Mouse (Mus musculus) ovary, postnatal 14 days (tissue): ENCODE measurements around the gene Lrrc75b.
"Not testable (repeated sequence)": the region's sequence is repeated elsewhere in the genome, so short reads cannot be mapped to it uniquely, and the experiment has no call there.

ENCODE experiments used
- DNase-seq: peaks from one replicate; pipeline ENCODE4 v3.0.0; 2022; ENCODE audit warnings: low spot score

The Lrrc75b gene

DNA sequence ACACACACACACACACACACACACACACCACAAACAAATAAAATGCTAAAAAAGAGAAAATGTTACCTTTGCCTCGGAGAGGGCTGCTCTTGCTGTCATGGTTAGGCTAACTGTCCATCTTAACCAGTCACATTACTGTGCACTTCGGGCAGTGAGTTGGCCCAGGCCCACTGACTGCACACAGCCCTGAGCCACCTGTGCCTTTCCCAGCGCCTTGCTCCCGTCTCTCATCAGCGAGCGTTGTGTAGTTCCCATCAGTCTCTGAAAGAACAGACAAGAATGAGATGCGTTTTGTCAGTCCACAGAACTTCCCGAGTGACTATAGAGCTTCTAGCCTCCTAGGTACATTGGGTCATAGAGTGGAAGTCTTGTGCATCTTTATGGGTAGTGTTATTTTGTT lies 25.9 kb downstream of the Lrrc75b start:
- DNase-seq, result no peak

DNA sequence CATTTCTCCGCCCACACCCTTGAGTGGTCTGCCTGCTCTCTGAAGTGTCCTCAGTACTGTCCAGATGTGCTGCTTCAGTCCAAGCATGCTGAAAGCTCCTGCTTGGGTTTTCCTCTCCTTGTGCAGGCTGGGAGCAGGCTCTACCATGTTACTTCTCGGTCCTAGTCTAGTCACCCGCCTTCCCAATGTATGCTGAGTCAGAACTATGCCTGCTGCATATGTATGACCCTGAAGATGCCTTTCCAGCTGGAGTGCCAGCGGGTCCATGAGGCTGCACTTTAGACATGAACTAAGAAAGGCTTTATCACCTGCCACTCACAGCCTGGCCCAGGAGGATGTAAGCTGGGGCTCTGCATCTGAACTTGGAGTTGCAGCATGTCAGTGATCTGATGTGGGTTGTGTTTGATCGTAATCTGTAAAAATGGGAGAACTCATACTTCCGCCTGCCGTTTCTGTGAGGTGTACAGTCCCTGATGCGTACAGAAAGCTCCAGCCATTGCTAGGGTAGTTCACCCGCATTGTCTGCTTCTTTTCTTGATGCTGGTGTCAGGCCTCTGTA lies 28.5 kb downstream of the Lrrc75b start:
- no peak for DNase-seq

- no peak for DNase-seq
These were observed 29.8 kb downstream of the Lrrc75b start for GRCm38 (mm10) chr10:75530322-75530721.

DNA sequence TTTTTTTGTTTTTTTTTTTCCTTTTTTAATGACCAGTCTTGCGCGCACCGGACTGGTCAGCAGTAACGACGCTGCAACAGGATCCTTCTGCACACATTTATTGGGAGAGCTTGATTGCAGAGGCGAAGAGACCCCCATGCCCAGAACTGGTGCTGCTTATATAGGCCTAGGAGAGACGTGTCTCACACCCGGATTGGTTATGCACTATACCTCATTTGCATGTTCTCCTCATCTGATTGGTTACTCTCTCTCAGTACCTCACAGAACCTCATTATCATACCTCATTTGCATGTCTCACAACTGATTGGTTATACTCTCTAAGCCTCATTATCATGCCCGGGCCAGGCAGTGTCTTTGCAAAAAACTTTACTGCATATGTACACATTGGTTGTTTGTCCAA lies 34.7 kb downstream of the Lrrc75b start:
- DNase-seq, result not testable (repeated sequence)

GRCm38 (mm10) chr10:75521643-75522042 lies 38.5 kb downstream of the Lrrc75b start:
- no peak for DNase-seq

GRCm38 (mm10) chr10:75520581-75520980 lies 39.5 kb downstream of the Lrrc75b start:
- DNase-seq, result no peak

- peak; percentile 97 for DNase-seq
These were observed 42.4 kb downstream of the Lrrc75b start, which contains the start of gene Gucd1 for GRCm38 (mm10) chr10:75517758-75518143. Gene Gucd1, minus strand, starts transcription at chr10:75517972.

DNA sequence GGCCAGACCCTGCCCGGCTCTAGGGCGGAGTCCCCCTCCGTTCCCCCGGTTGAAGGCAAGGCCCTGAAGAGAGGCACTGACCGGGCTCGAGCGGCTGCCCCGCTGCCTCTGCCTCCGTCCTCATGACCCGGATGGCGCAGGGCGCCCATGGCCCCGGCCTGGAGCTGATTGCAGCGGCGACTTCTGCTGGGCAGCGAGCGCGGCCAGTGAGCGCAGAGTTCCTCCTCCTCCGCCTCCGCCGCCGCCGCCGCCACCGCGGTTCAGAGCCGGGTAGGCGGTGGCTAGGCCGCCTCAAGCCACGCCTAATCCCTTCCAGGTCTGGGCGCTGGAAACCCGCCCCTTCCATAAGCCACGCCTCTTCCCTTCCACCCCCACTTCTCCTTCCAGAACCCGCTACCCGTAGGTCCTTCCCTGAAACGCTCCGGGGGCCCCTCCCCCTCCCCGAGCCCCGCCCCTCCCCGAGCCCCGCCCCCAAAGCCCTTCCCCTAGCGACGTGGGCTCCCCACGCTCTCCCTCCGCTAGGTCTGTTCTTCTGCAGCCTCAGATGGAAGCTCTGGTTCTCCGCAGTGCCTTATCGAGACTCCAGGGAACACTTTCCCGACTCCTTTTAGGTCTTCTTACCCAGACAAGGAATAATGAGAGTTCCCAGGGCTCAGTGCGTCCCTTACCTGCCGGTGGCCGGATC lies 42.9 kb downstream of the Lrrc75b start, which contains the start of gene Snrpd3:
Snrpd3 (plus strand) TSS at position 479 of the 685 bp plus-strand sequence.
- peak; percentile 80 for DNase-seq

GRCm38 (mm10) chr10:75516724-75517072 lies 43.4 kb downstream of the Lrrc75b start:
- DNase-seq, result no peak

- no peak for DNase-seq
These were observed 43.9 kb downstream of the Lrrc75b start for GRCm38 (mm10) chr10:75516038-75516723.

DNA sequence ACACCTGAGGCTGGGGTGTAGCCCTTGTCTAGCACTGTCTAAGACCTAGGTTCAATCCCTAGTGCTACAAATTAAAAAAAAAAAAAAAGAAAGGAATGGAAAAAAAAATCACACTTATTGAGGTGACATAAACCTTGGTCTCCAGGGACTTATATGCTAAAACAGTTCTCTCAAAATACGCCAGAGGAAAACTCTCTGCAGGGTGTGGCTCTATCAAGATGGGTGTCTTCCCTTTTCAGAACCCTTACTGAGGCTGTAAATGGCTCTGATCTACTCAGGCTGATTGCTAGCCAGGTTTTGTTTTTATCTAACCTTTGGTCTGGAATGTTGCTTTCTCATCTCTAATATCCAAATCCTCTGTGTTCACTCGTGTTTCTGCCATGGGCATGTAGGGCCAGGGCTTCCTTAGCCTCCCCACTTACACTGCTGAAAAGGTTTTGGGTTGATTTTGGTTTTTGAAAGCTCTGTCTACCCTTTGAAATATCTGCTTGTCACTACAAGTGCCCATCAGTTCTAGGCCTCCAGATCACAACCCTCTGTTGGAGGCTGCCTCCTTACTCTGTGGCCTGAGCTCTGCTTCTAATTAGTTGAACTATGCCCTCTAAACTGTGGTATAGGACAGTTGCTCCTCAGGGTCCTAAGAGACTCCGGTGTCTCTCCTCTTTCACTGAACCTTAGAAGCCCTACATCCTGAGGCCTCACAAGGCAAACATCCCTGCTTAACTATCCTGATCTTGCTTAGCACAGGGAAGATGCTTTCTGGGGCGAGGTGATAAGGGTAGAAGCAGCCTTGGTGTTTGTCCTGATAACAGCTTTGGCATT lies 44.7 kb downstream of the Lrrc75b start:
- DNase-seq, result no peak

DNA sequence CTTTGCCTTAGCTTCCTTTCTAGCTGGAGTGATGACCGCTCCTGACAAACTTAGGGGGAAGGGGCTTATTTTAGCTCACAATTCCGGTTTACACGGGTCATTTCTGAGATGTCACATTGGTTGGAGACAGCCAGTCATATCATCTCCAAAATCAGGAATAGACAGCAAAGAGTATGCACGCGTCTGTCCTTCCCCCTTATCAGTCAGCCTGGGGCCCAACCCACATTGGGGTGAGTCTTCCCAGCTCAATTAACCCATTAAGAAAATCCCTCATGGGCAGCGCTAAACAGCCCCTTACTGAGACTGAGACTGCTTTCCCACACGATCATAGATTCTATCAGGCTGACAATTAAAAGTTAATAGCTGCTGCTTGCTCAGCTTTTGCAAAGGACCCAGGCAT lies 45.8 kb downstream of the Lrrc75b start:
- DNase-seq, result no peak

DNA sequence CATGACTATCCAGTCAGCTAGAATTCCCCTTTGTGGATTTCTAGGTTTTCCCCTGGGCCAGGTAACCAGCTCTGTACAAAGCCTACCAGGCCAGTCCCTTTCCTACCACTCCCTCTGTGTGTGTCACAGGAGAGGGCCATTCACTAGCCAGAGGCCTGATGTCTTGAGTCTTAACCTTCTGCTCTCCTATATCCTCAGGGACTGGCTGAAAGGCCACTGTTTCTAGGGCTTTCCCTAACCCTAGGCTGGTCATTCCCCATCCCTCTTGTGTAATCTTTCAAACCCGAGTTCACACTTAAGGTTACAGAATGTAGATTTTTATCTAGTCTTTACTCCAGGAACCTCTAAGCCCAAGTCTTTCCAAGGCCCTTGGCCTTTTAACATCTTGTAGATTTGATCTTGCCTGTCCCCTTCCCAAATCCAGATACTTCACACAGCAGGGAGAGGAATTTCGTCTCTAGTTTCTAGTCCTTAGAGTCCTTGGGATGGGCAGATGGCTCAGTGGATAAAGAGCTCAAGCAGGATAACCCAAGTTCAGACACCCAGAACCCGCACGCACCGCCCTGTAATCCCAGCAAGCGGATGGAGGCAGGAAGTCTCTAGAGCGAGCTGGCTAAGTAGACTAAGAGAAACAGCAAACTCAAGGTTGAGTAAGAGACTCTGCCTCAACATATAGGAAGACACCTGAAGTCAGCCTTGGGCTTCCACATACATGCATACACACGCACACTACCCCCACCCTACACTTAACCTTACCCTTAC lies 46.6 kb downstream of the Lrrc75b start:
- no peak for DNase-seq

- DNase-seq, result no peak
These were observed 47.3 kb downstream of the Lrrc75b start for GRCm38 (mm10) chr10:75512796-75513195.

GRCm38 (mm10) chr10:75511897-75512296 lies 48.2 kb downstream of the Lrrc75b start:
- DNase-seq, result no peak

GRCm38 (mm10) chr10:75511060-75511459 lies 49.1 kb downstream of the Lrrc75b start:
- no peak for DNase-seq

- no peak for DNase-seq
These were observed 49.7 kb downstream of the Lrrc75b start for GRCm38 (mm10) chr10:75510446-75510845.

GRCm38 (mm10) chr10:75505928-75506327 lies 54.2 kb downstream of the Lrrc75b start:
- DNase-seq, result not testable (repeated sequence)

- no peak for DNase-seq
These were observed 55.0 kb downstream of the Lrrc75b start for GRCm38 (mm10) chr10:75505130-75505495.

DNA sequence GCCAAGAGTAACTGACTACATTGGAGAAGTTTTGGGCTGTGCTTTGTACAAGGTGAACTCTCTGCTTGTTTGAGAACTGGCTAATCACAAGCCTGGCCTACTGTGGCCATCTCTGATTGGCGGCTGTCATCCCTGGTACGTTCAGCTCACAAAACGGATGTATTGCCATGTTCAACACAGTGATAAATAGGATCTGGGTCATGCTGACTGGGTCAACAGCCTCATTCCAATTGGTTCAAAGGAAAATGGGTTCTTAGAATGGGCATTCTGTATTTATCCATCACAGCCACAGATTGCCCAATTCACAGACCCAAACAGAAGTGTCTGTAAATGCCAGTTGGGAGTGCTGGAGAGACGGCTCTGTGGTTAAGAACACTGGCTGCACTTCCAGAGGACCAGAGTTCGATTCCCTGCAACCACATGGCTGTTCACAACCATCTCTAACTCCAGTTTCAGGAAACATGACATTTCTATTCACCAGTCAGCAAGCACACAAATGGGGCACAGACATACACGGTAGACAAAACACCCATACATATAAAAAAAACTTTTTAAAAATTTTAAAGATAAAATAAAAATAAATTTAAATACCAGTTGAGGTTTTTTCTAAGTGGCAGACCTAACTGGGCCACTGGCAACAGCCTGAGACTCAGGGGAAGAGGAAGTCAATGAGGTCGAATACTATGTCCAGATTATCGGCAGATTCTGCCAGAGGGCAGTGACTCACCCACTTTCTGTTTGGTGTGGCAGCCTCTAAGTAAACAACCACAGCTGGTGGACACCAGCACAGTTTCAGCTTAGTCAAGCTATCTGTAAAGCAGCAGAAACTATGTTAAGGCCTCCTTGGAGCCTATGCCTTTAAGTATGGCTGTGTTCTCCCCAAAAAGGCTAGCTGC lies 55.6 kb downstream of the Lrrc75b start:
- no peak for DNase-seq

DNA sequence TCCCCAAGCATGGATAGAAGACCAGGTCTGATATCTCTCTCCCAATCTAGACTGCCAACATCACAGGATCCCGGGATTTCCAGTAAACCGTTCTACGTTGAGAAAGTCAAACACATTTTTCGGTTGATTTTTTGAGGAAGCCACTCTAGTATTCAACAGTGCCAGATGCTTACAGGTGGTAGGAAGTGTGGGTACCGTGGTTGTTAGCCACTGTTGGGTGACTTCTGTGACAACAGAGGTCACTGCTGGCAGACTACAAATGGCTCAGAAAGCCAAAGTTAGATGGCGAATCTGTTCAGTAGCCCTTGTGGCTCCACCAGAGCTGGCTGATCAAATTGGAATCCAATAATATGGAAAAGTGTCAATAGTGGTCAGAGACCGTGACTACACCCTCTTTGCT lies 56.4 kb downstream of the Lrrc75b start:
- no peak for DNase-seq
